Mouse (Mus musculus) kidney, adult 2 months (tissue): Measurements from ENCODE around the gene Mamstr.

Experiments used
- CTCF ChIP-seq: fragments of 200-500 bp; conservative IDR thresholded peaks from 2 replicates; pipeline ENCODE4 v1.5.1; 2011; ENCODE audit warnings: low read depth, mild to moderate bottlenecking, control low read depth, low read length, moderate library complexity, mixed read lengths; ENCODE audit not compliant: insufficient read depth, insufficient read length
- POLR2A ChIP-seq: fragments of 200-500 bp; IDR thresholded peaks from one replicate; pipeline ENCODE4 v1.6.1; 2011; ENCODE audit warnings: low read depth, low read length, control low read depth

GRCm38 (mm10) chr7:45597527-45597926 is 42.2 kb upstream of the Mamstr start:
- TF ChIP-seq POLR2A (no peak), CTCF (no peak)
